Comparison of ENCODE assay signal across 7 mouse cellular contexts in the genomic region with DNA sequence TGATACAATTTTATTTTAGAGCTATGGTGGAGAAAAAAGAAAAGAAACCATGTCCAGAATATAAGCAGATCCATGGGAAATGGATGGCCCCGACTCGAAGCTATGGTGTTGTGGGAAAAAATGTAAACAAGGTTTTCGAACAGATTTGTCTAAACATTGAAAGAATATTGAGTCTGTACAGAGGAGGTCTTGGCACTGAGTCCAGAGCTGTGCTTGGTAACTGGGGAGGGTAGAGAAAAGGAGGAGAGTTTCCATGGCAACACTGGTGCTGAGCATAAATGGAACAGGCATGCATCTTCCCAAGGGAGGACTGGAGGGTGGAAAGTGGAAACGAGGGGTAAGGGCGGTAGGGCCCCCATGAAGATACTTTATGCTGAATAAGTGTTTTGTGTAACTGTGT.
DNase-seq lines count a peak whose midpoint lies in the region; ATAC-seq lines count a peak whose summit lies in the region.

No protein-coding gene starts in this region.

- H3K4me3 ChIP-seq in forebrain, embryonic 12.5 days (replicated peaks) = no peak overlapping the region
- H3K4me3 ChIP-seq in neural tube, embryonic 13.5 days = no peak overlapping the region

- H3K4me2 ChIP-seq in forebrain, embryonic 12.5 days = peak overlapping the region; percentile 19; the same call in 1 of the 2 replicates
- H3K4me2 ChIP-seq in neural tube, embryonic 13.5 days = peak overlapping the region; percentile 13; the same call in 1 of the 2 replicates

- H3K27ac ChIP-seq in forebrain, embryonic 12.5 days = peak overlapping the region; percentile 75
- peak overlapping the region; percentile 61 for H3K27ac ChIP-seq in neural tube, embryonic 13.5 days (replicated peaks)

- peak; percentile 87 for ATAC-seq in forebrain, embryonic 12.5 days (ENCODE audit: low FRiP score)
- ATAC-seq in neural tube, embryonic 13.5 days (ENCODE audit: low read depth) = peak; percentile 86
- ATAC-seq in megakaryocyte progenitor cell, adult 5-6 weeks (replicated peaks; ENCODE audit: poor library complexity) = no peak

- H3K36me3 ChIP-seq in forebrain, embryonic 12.5 days (replicated peaks) = no peaks in the 10 kb centered on the region
- no peaks in the 10 kb centered on the region for H3K36me3 ChIP-seq in neural tube, embryonic 13.5 days

- H3K4me1 ChIP-seq in forebrain, embryonic 12.5 days = peaks cover 11% of the 10 kb centered on the region
- peaks cover 21% of the 10 kb centered on the region for H3K4me1 ChIP-seq in neural tube, embryonic 13.5 days (replicated peaks)

- WGBS in forebrain, embryonic 12.5 days = 12% methylated on average over 5 of the region's 5 CpGs
- 6% methylated on average over 5 of the region's 5 CpGs for WGBS in neural tube, embryonic 13.5 days

- no peaks in the 10 kb centered on the region for H3K27me3 ChIP-seq in forebrain, embryonic 12.5 days
- no peaks in the 10 kb centered on the region for H3K27me3 ChIP-seq in neural tube, embryonic 13.5 days

- H3K9ac ChIP-seq in forebrain, embryonic 12.5 days = no peak overlapping the region
- no peak overlapping the region for H3K9ac ChIP-seq in neural tube, embryonic 13.5 days

- peak; percentile 81 for DNase-seq in embryo, embryonic 10.5 days (ENCODE audit: low spot score)
- DNase-seq in layer of hippocampus, postnatal 14 days (ENCODE audit: low spot score in 2 of 2) = peak; percentile 28 to 74
- DNase-seq in kidney, postnatal 10 days = no peak
- DNase-seq in heart, adult 8-10 months (ENCODE audit: low spot score) = no peak

- no peaks in the 10 kb centered on the region for H3K9me3 ChIP-seq in forebrain, embryonic 12.5 days
- no peaks in the 10 kb centered on the region for H3K9me3 ChIP-seq in neural tube, embryonic 13.5 days

Comparison
In these comparisons a context has a peak if more than half of its experiments do, and no peak if none do; other contexts are left out.
1. DNase-seq: peak in embryo, embryonic 10.5 days (single experiment) and layer of hippocampus, postnatal 14 days (2 of 2); none in kidney, postnatal 10 days (single experiment) and heart, adult 8-10 months (single experiment).